Mouse (Mus musculus): ENCODE measurements around the gene Fstl4. TPM values are rescaled to one million over a fixed set of nuclear protein-coding genes. Genes with fewer than 3 reads are reported as not detected.

Fstl4 gene
- polyA plus RNA-seq, 1 experiment from 2014 or later: 6.3 TPM

DNA sequence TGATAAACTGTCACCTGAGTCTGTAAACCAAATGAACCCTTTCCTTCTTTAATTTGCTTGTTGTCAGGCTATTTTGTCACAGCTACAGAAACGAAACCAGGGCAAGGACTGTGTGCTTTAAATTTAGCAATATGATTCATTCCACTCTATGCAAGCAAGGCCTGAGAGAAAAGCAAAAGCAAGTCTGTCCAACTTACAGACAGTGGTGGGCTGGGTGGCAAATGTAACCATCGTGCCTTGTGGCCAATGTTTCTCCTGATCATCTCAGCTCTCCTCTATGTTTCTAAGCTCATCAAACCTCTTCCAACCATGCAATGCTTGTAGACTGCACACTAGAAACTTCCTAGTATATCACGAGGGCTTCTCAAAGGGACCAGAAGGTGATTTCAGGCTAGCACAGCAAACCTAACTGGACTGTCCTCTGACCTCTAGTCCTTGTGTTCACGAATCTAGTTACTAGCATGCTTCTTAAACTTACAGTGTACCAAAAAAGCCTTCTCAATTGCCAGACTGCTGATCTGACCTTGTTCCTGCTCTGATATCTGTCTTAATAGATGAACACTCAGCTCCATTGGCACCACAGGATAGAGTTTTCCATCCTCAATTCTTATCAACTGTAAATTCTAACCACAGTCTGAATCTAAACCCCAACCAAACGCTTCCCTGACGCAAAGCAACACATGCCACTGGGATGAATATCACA lies 29.8 kb upstream of the Fstl4 start:
- 66% methylated on average over 6 of the region's 6 CpGs for WGBS
- H3K27me3 ChIP-seq (ENCODE audit: control insufficient read depth, insufficient read depth, low read length): no peaks in the 10 kb centered on the region
- no peak overlapping the region for H3K4me3 ChIP-seq (ENCODE audit: control insufficient read depth in 1 of 2, insufficient read depth in 1 of 2, low read depth in 1 of 2, low read length in 2 of 2)
- H3K36me3 ChIP-seq (ENCODE audit: control insufficient read depth, insufficient read depth, low read length): no peaks in the 10 kb centered on the region
- H3K27ac ChIP-seq (replicated peaks in 1 of 2; ENCODE audit: control insufficient read depth in 1 of 2, insufficient read depth in 1 of 2, low read depth in 2 of 2, low read length in 2 of 2): no peak overlapping the region
- no peak overlapping the region for H3K9ac ChIP-seq (ENCODE audit: low read length)
- no peaks in the 10 kb centered on the region for H3K9me3 ChIP-seq (ENCODE audit: control insufficient read depth, low read length)
- H3K4me1 ChIP-seq (ENCODE audit: control insufficient read depth in 2 of 2, insufficient read depth in 2 of 2, low read length in 2 of 2): peaks cover 4 to 12% of the 10 kb centered on the region in 2 experiments; a peak in 3 of 4 replicates
- ATAC-seq (ENCODE audit: insufficient number of reproducible peaks, insufficient read depth, low FRiP score, low read depth): no peak
- no peak overlapping the region for H3K4me2 ChIP-seq (ENCODE audit: low read length)

DNA sequence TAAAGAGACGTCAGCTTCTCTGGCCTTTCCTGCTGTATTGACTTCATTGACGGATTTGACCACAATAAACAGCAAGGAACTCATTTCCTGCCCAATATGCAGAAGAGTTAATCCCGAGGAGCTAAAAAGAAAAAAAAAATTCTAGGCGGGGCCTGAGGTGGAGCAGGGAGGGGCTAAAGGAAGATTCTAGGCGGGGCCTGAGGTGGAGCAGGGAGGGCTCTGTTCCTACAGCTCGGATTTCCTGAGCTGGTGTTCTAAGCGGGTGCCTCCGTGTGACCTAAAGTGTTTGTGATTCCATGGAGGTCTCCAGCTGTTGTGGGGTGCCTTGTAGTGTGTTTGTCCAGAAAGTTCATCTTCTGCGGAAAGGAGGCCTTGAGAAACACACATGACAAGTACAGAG lies 25.2 kb upstream of the Fstl4 start:
- no peaks in the 10 kb centered on the region for H3K36me3 ChIP-seq (ENCODE audit: control insufficient read depth, insufficient read depth, low read length)
- no peak overlapping the region for H3K27ac ChIP-seq (replicated peaks in 1 of 2; ENCODE audit: control insufficient read depth in 1 of 2, insufficient read depth in 1 of 2, low read depth in 2 of 2, low read length in 2 of 2)
- H3K9me3 ChIP-seq (ENCODE audit: control insufficient read depth, low read length): no peaks in the 10 kb centered on the region
- no peak overlapping the region for H3K4me2 ChIP-seq (ENCODE audit: low read length)
- H3K4me3 ChIP-seq (ENCODE audit: control insufficient read depth in 1 of 2, insufficient read depth in 1 of 2, low read depth in 1 of 2, low read length in 2 of 2): no peak overlapping the region
- no peaks in the 10 kb centered on the region for H3K27me3 ChIP-seq (ENCODE audit: control insufficient read depth, insufficient read depth, low read length)
- 31% methylated on average over 9 of the region's 9 CpGs for WGBS
- ATAC-seq (ENCODE audit: insufficient number of reproducible peaks, insufficient read depth, low FRiP score, low read depth): no peak
- no peak overlapping the region for H3K9ac ChIP-seq (ENCODE audit: low read length)
- peaks cover 7 to 20% of the 10 kb centered on the region in 2 experiments; a peak in 3 of 4 replicates for H3K4me1 ChIP-seq (ENCODE audit: control insufficient read depth in 2 of 2, insufficient read depth in 2 of 2, low read length in 2 of 2)

DNA sequence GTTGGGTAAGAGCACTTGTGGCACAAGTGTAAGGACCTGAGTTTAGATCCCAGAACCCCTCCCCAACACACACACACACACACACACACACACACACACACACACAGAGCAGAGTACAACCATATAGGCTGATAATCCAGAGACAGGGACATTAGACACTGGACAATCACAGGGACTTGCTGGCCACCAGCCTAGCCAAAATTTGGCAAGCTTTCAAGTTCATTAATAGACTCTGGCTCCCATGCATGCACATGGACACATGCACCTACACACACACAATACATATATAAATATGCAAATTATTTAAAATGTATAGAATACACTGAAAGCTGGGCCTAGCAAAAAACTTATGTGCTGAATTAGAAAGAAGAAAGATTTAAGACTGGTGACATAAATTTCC lies 24.0 kb upstream of the Fstl4 start:
- peaks cover 14 to 25% of the 10 kb centered on the region in 2 experiments for H3K4me1 ChIP-seq (ENCODE audit: control insufficient read depth in 2 of 2, insufficient read depth in 2 of 2, low read length in 2 of 2)
- no peak overlapping the region for H3K4me3 ChIP-seq (ENCODE audit: control insufficient read depth in 1 of 2, insufficient read depth in 1 of 2, low read depth in 1 of 2, low read length in 2 of 2)
- no peak overlapping the region for H3K27ac ChIP-seq (replicated peaks in 1 of 2; ENCODE audit: control insufficient read depth in 1 of 2, insufficient read depth in 1 of 2, low read depth in 2 of 2, low read length in 2 of 2)
- H3K27me3 ChIP-seq (ENCODE audit: control insufficient read depth, insufficient read depth, low read length): no peaks in the 10 kb centered on the region
- no peak overlapping the region for H3K4me2 ChIP-seq (ENCODE audit: low read length)
- no peaks in the 10 kb centered on the region for H3K9me3 ChIP-seq (ENCODE audit: control insufficient read depth, low read length)
- no peaks in the 10 kb centered on the region for H3K36me3 ChIP-seq (ENCODE audit: control insufficient read depth, insufficient read depth, low read length)
- H3K9ac ChIP-seq (ENCODE audit: low read length): no peak overlapping the region
- no peak for ATAC-seq (ENCODE audit: insufficient number of reproducible peaks, insufficient read depth, low FRiP score, low read depth)

DNA sequence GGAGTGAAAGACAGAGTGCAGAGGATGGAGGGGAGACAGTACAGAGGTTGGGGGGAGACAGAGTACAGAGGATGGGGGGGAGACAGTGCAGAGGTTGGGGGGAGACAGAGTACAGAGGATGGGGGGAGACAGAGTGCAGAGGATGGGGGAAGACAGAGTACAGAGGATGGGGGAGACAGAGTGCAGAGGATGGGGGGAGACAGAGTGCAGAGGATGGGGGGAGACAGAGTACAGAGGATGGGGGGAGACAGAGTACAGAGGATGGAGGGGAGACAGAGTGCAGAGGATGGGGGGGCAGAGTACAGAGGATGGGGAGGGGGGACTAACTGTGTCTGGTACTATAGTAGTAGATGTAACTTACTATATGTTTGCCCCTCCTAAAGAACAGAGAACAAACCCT lies 20.5 kb upstream of the Fstl4 start:
- H3K9me3 ChIP-seq (ENCODE audit: control insufficient read depth, low read length): no peaks in the 10 kb centered on the region
- peak overlapping the region; percentile 36; the same call in 1 of the 2 replicates for H3K4me2 ChIP-seq (ENCODE audit: low read length)
- no peaks in the 10 kb centered on the region for H3K36me3 ChIP-seq (ENCODE audit: control insufficient read depth, insufficient read depth, low read length)
- ATAC-seq (ENCODE audit: insufficient number of reproducible peaks, insufficient read depth, low FRiP score, low read depth): no peak
- H3K27ac ChIP-seq (replicated peaks in 1 of 2; ENCODE audit: control insufficient read depth in 1 of 2, insufficient read depth in 1 of 2, low read depth in 2 of 2, low read length in 2 of 2): peak overlapping the region; percentile 87 to 94
- H3K4me1 ChIP-seq (ENCODE audit: control insufficient read depth in 2 of 2, insufficient read depth in 2 of 2, low read length in 2 of 2): peaks cover 19 to 29% of the 10 kb centered on the region in 2 experiments
- no peaks in the 10 kb centered on the region for H3K27me3 ChIP-seq (ENCODE audit: control insufficient read depth, insufficient read depth, low read length)
- peak overlapping the region; percentile 56; the same call in 1 of the 2 replicates for H3K9ac ChIP-seq (ENCODE audit: low read length)
- no peak overlapping the region for H3K4me3 ChIP-seq (ENCODE audit: control insufficient read depth in 1 of 2, insufficient read depth in 1 of 2, low read depth in 1 of 2, low read length in 2 of 2)

DNA sequence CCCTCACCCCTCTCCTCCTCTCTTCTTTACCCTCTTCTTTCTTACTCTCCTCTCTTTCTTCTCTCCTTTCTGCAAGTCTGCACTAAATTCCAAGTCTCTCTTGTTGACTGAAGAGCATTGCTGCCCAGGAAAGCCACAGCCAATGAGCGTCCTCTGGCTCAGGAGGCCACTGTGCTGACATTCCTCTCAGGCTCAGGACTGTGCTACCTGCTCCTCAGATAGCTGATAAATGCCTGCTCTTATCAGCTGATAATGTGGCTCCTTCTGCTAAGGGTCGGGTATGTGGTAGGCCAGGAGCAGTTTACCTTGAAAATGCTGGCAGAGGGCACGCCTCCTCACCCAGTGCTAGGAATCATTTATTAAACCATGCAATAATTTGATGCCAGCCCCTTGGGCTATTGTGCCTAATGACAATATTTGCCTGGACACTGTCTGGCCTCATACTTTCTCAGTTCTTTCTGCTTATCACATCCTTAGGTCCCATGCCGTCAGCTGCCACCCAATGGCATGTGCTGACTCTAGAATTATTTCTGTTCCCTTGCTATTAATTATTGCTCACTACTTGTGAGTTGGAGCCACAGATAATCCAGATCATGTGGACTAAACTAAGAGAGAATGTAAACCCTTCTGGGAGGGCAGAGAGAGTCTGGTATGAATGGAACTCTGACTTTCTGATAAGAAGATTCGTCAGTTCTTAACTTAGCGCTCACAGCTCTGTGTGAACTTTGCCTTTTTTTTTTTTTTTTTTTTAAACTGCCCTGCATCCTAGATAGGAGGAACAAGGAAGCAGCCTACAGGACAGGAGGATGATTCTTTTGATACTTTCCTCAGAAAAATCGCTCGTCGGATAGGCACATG lies 19.6 kb upstream of the Fstl4 start:
- Histone ChIP-seq H3K9me3 (ENCODE audit: control insufficient read depth, low read length) (no peaks in the 10 kb centered on the region), H3K9ac (ENCODE audit: low read length) (peak overlapping the region; percentile 56; the same call in 1 of the 2 replicates), H3K4me3 (ENCODE audit: control insufficient read depth in 1 of 2, insufficient read depth in 1 of 2, low read depth in 1 of 2, low read length in 2 of 2) (no peak overlapping the region), H3K27ac (replicated peaks in 1 of 2; ENCODE audit: control insufficient read depth in 1 of 2, insufficient read depth in 1 of 2, low read depth in 2 of 2, low read length in 2 of 2) (peak overlapping the region; percentile 87 to 94), H3K4me2 (ENCODE audit: low read length) (peak overlapping the region; percentile 36), H3K27me3 (ENCODE audit: control insufficient read depth, insufficient read depth, low read length) (no peaks in the 10 kb centered on the region), H3K36me3 (ENCODE audit: control insufficient read depth, insufficient read depth, low read length) (no peaks in the 10 kb centered on the region), H3K4me1 (ENCODE audit: control insufficient read depth in 2 of 2, insufficient read depth in 2 of 2, low read length in 2 of 2) (peaks cover 15 to 23% of the 10 kb centered on the region in 2 experiments)
- ATAC-seq (ENCODE audit: insufficient number of reproducible peaks, insufficient read depth, low FRiP score, low read depth): peak; percentile 60
- WGBS: 15% methylated on average over 9 of the region's 9 CpGs

DNA sequence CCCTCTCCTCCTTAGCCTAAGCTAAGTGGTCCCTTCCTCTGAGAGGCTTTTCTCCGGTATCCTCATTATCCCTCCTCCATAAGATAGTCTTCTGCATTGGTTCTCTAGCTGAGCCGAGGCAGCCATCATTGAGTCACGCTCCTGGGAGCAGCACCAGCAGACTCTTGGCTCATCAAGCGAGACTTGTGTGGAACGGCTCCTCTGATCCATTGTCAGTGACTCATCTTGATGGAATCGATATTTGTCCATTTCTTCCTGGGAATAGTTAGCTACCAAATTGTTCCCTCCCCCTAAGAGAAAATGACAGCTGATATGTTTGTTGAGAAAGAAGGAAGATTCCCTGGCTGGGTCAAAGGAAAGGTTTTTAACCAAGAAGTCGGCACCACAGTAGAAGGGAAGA lies 17.2 kb upstream of the Fstl4 start:
- Histone ChIP-seq H3K27ac (replicated peaks in 1 of 2; ENCODE audit: control insufficient read depth in 1 of 2, insufficient read depth in 1 of 2, low read depth in 2 of 2, low read length in 2 of 2) (no peak overlapping the region), H3K27me3 (ENCODE audit: control insufficient read depth, insufficient read depth, low read length) (no peaks in the 10 kb centered on the region), H3K4me3 (ENCODE audit: control insufficient read depth in 1 of 2, insufficient read depth in 1 of 2, low read depth in 1 of 2, low read length in 2 of 2) (no peak overlapping the region), H3K36me3 (ENCODE audit: control insufficient read depth, insufficient read depth, low read length) (no peaks in the 10 kb centered on the region), H3K9me3 (ENCODE audit: control insufficient read depth, low read length) (no peaks in the 10 kb centered on the region), H3K9ac (ENCODE audit: low read length) (no peak overlapping the region), H3K4me2 (ENCODE audit: low read length) (no peak overlapping the region), H3K4me1 (ENCODE audit: control insufficient read depth in 2 of 2, insufficient read depth in 2 of 2, low read length in 2 of 2) (peaks cover 15 to 19% of the 10 kb centered on the region in 2 experiments)
- WGBS: 79% methylated on average over 7 of the region's 7 CpGs
- ATAC-seq (ENCODE audit: insufficient number of reproducible peaks, insufficient read depth, low FRiP score, low read depth): no peak

DNA sequence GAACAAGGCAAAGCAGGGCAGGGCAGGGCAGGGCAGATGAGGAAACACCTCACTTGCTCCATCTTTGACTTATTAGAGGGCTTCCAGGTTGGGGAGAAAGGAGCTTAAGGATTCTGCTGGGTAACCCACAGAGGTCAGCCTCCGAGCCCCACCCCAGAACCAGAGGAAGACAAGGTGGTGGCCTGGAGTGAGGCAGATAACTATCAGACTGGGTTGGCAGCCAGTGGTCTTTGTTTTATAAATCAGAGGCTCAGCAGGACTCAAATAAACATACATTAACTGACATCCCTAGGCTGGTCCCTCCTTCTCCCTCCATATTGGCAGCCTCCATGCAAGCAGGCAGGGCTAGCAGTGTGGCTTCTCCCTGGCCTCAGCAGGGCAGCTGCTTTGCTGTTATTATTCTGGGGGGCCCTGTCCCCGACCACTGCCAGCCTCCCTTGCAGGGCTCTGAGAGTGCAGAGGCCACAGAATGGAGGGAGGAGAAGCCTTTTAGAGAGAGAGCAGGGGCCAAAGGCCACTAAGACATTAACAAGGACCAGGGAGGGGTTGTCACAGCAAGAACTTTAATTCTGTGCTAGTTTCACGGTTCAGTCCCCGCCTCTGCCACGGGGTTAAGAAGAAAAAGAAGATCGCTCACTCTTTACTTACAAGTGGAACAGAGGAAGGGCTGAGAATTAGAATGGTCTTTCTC lies 16.5 kb upstream of the Fstl4 start:
- Histone ChIP-seq H3K9me3 (ENCODE audit: control insufficient read depth, low read length) (no peaks in the 10 kb centered on the region), H3K9ac (ENCODE audit: low read length) (no peak overlapping the region), H3K4me1 (ENCODE audit: control insufficient read depth in 2 of 2, insufficient read depth in 2 of 2, low read length in 2 of 2) (peaks cover 15 to 19% of the 10 kb centered on the region in 2 experiments), H3K4me3 (ENCODE audit: control insufficient read depth in 1 of 2, insufficient read depth in 1 of 2, low read depth in 1 of 2, low read length in 2 of 2) (no peak overlapping the region), H3K27ac (replicated peaks in 1 of 2; ENCODE audit: control insufficient read depth in 1 of 2, insufficient read depth in 1 of 2, low read depth in 2 of 2, low read length in 2 of 2) (no peak overlapping the region), H3K4me2 (ENCODE audit: low read length) (no peak overlapping the region), H3K36me3 (ENCODE audit: control insufficient read depth, insufficient read depth, low read length) (no peaks in the 10 kb centered on the region), H3K27me3 (ENCODE audit: control insufficient read depth, insufficient read depth, low read length) (no peaks in the 10 kb centered on the region)
- WGBS: 44% methylated on average over 6 of the region's 6 CpGs
- no peak for ATAC-seq (ENCODE audit: insufficient number of reproducible peaks, insufficient read depth, low FRiP score, low read depth)
